Mouse (Mus musculus) forebrain, postnatal 0 days (tissue): ENCODE results near the gene Ranbp2. TPM values are rescaled to one million over a fixed set of nuclear protein-coding genes. Genes with fewer than 3 reads are reported as not detected.

Experiments used
- ATAC-seq: fragments of 200-750 bp; cut with Nextera tagmentation; 2 replicates; pipeline ENCODE4 v1.8.0; 2017; ENCODE audit warnings: mild to moderate bottlenecking, moderate library complexity
- DNase-seq: peaks from one replicate; pipeline ENCODE4 v3.0.0-alpha.2; 2015
- H3K27ac ChIP-seq: fragments of 300-500 bp; sonication (generic); 2 replicates; pipeline ENCODE4 v1.5.1; 2014; ENCODE audit warnings: low read depth, mild to moderate bottlenecking, antibody characterized with exemption, low read length, moderate library complexity, mixed read lengths
- H3K27me3 ChIP-seq: fragments of 300-500 bp; sonication (generic); 2 replicates; pipeline ENCODE4 v1.6.1; 2014; ENCODE audit warnings: mild to moderate bottlenecking, low read length, mixed read lengths; ENCODE audit not compliant: insufficient read depth
- H3K36me3 ChIP-seq: fragments of 300-500 bp; sonication (generic); 2 replicates; pipeline ENCODE4 v1.6.1; 2014; ENCODE audit warnings: mild to moderate bottlenecking, moderate library complexity; ENCODE audit not compliant: insufficient read depth
- H3K4me1 ChIP-seq: fragments of 300-500 bp; sonication (generic); 2 replicates; pipeline ENCODE4 v1.6.1; 2014; ENCODE audit warnings: antibody characterized with exemption; ENCODE audit not compliant: insufficient read depth
- H3K4me2 ChIP-seq: fragments of 300-500 bp; sonication (generic); 2 replicates; pipeline ENCODE4 v1.6.1; 2014; ENCODE audit warnings: low read depth, mild to moderate bottlenecking, moderate library complexity
- H3K4me3 ChIP-seq: fragments of 300-500 bp; sonication (generic); 2 replicates; pipeline ENCODE4 v1.5.1; 2014; ENCODE audit warnings: low read depth, low read length, mixed read lengths
- H3K9ac ChIP-seq: fragments of 300-500 bp; sonication (generic); 2 replicates; pipeline ENCODE4 v1.6.1; 2014; ENCODE audit warnings: mild to moderate bottlenecking
- H3K9me3 ChIP-seq: fragments of 300-500 bp; sonication (generic); 2 replicates; pipeline ENCODE4 v1.6.1; 2016; ENCODE audit warnings: low read length
- CTCF ChIP-seq: sonication (generic); IDR thresholded peaks from 2 replicates; pipeline ENCODE4 v1.5.1; 2016; ENCODE audit warnings: antibody characterized with exemption, control low read depth, low read depth
- WGBS: fragments of 180-500 bp; shearing (Covaris S2); extraction: QIAGEN DNeasy Blood & Tissue Kit; methylation state at CpG from one replicate; pipeline ENCODE4 v1.1.7; 2014; 5-methylcytosine and 5-hydroxymethylcytosine counted together
- polyA plus RNA-seq: library from polyadenylated mRNA; unstranded; fragments of >200 nt; fragmentation: Nextera tagmentation; extraction: Ambion mirVana; gene quantifications from 2 replicates; pipeline ENCODE4 v1.2.1, GENCODE M21; 2015
- total RNA-seq: library from RNA; depleted of rRNA; stranded (reverse); fragments of >200 nt; gene quantifications from 2 replicates; pipeline ENCODE4 v1.2.3, GENCODE M21; 2014; rRNA removed

Gene Ranbp2
- total RNA-seq (51.6 and 65.4 TPM in 2 replicates), polyA plus RNA-seq (7.1 and 10.9 TPM in 2 replicates)

- H3K4me3 ChIP-seq: peak within 1 kb of the TSS; percentile 85
- under 1% methylated on average over 90 of the region's 91 CpGs for WGBS
- no peaks in the 10 kb centered on the region for H3K36me3 ChIP-seq
- ATAC-seq (peak; percentile 98), DNase-seq (peak; percentile 100)
- no peaks in the 10 kb centered on the region for H3K9me3 ChIP-seq
- TF ChIP-seq CTCF: peak; percentile 47
- peak within 1 kb of the TSS; percentile 71 for H3K4me2 ChIP-seq
- H3K4me1 ChIP-seq: peaks cover 10% of the 10 kb centered on the region; the same call in 1 of the 2 replicates
- peak within 1 kb of the TSS; percentile 87 for H3K9ac ChIP-seq
- peak within 1 kb of the TSS; percentile 92 for H3K27ac ChIP-seq
- no peaks in the 10 kb centered on the region for H3K27me3 ChIP-seq
These were observed at the start of gene Ranbp2 for GRCm38 (mm10) chr10:58446384-58447279. TSS of gene Ranbp2 (plus strand) at chr10:58446920.

- 0 out of 2 replicates have a peak, but pooled peaks cover 4% of the 10 kb centered on the region for H3K4me1 ChIP-seq
- no peak overlapping the region for H3K27ac ChIP-seq
- 0 out of 2 replicates have a peak, but pooled peaks cover 2% of the 10 kb centered on the region for H3K36me3 ChIP-seq
- no peak for TF ChIP-seq CTCF
- no peaks in the 10 kb centered on the region for H3K9me3 ChIP-seq
- ATAC-seq (no peak), DNase-seq (no peak)
- no peak overlapping the region for H3K4me3 ChIP-seq
- no peaks in the 10 kb centered on the region for H3K27me3 ChIP-seq
- 93% methylated on average over 8 of the region's 8 CpGs for WGBS
- no peak overlapping the region for H3K9ac ChIP-seq
- no peak overlapping the region for H3K4me2 ChIP-seq
These were observed 47.8 kb upstream of the Ranbp2 start for GRCm38 (mm10) chr10:58398941-58399340.

GRCm38 (mm10) chr10:58401838-58402237 is 44.9 kb upstream of the Ranbp2 start:
- Histone ChIP-seq H3K9ac (no peak overlapping the region), H3K9me3 (no peaks in the 10 kb centered on the region), H3K4me3 (no peak overlapping the region), H3K4me1 (no peaks in the 10 kb centered on the region), H3K27me3 (no peaks in the 10 kb centered on the region), H3K4me2 (no peak overlapping the region), H3K36me3 (0 out of 2 replicates have a peak, but pooled peaks cover 2% of the 10 kb centered on the region), H3K27ac (no peak overlapping the region)
- ATAC-seq: no peak
- TF ChIP-seq CTCF: no peak
- 82% methylated on average over 3 of the region's 3 CpGs for WGBS
- DNase-seq: no peak

GRCm38 (mm10) chr10:58404639-58405038 is 42.1 kb upstream of the Ranbp2 start:
- Histone ChIP-seq H3K36me3 (peaks cover 8% of the 10 kb centered on the region; the same call in 1 of the 2 replicates), H3K4me2 (no peak overlapping the region), H3K4me1 (no peaks in the 10 kb centered on the region), H3K27me3 (no peaks in the 10 kb centered on the region), H3K4me3 (no peak overlapping the region), H3K9me3 (no peaks in the 10 kb centered on the region), H3K27ac (peak overlapping the region; percentile 15; the same call in 1 of the 2 replicates), H3K9ac (no peak overlapping the region)
- no peak for TF ChIP-seq CTCF
- DNase-seq: no peak
- 91% methylated on average over 6 of the region's 6 CpGs for WGBS
- no peak for ATAC-seq

- Histone ChIP-seq H3K27me3 (no peaks in the 10 kb centered on the region), H3K9me3 (no peaks in the 10 kb centered on the region), H3K4me3 (no peak overlapping the region), H3K4me1 (no peaks in the 10 kb centered on the region), H3K4me2 (no peak overlapping the region), H3K36me3 (peaks cover 14% of the 10 kb centered on the region), H3K27ac (peak overlapping the region; percentile 15; the same call in 1 of the 2 replicates), H3K9ac (no peak overlapping the region)
- TF ChIP-seq CTCF: no peak
- WGBS: 71% methylated on average over 4 of the region's 4 CpGs
- DNase-seq: no peak
- ATAC-seq: peak; percentile 67
These were observed 41.3 kb upstream of the Ranbp2 start for GRCm38 (mm10) chr10:58405285-58405948.

- Histone ChIP-seq H3K9ac (no peak overlapping the region), H3K9me3 (no peaks in the 10 kb centered on the region), H3K27me3 (no peaks in the 10 kb centered on the region), H3K4me1 (no peaks in the 10 kb centered on the region), H3K27ac (no peak overlapping the region), H3K4me2 (no peak overlapping the region), H3K36me3 (peaks cover 17% of the 10 kb centered on the region), H3K4me3 (no peak overlapping the region)
- 0 out of 2 replicates have a peak, but pooled peaks have one; percentile 6 for TF ChIP-seq CTCF
- DNase-seq (no peak), ATAC-seq (no peak)
- WGBS: 88% methylated on average over 2 of the region's 2 CpGs
These were observed 40.8 kb upstream of the Ranbp2 start for GRCm38 (mm10) chr10:58405949-58406305.

- Histone ChIP-seq H3K4me3 (no peak overlapping the region), H3K36me3 (peaks cover 35% of the 10 kb centered on the region), H3K4me2 (no peak overlapping the region), H3K27ac (no peak overlapping the region), H3K4me1 (no peaks in the 10 kb centered on the region), H3K9me3 (no peaks in the 10 kb centered on the region), H3K9ac (no peak overlapping the region), H3K27me3 (no peaks in the 10 kb centered on the region)
- no peak for ATAC-seq
- no peak for TF ChIP-seq CTCF
- WGBS: 88% methylated on average over 4 of the region's 4 CpGs
- DNase-seq: no peak
These were observed 34.4 kb upstream of the Ranbp2 start for GRCm38 (mm10) chr10:58412331-58412730.
